Mouse (Mus musculus) cortical plate, adult 2 months (tissue): ENCODE data around the gene Ilk.

Experiments used
- CTCF ChIP-seq: fragments of 200-500 bp; IDR thresholded peaks from 2 replicates; pipeline ENCODE4 v1.5.1; 2011; ENCODE audit warnings: mild to moderate bottlenecking, control low read depth, low read length; ENCODE audit not compliant: insufficient read depth; ENCODE audit errors: extremely low read depth
- POLR2A ChIP-seq: fragments of 200-500 bp; IDR thresholded peaks from 2 replicates; pipeline ENCODE4 v1.6.1; 2011; ENCODE audit warnings: mild to moderate bottlenecking, low read length, control low read depth; ENCODE audit not compliant: insufficient read depth; ENCODE audit errors: extremely low read depth

DNA sequence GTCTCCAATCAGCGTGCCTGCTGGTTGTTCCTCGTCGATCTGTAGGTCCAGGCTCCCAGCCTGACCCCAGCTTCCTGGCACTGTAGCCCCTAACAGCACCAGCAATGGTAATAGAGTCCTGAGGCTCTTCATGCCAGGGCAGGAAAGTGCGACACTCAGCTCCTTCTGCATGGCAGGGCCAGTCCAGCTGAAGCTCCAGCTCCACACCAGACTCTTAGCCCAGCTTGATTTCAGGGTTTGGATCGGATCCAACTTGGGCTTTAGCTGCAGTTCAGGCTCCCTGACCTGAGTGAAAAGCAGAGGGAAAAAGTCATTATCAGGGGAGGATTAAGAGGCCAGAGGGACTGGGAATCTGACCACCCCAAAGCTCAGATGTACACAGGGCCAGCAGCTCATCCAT, 36.6 kb downstream of the Ilk start:
- TF ChIP-seq CTCF, result no peak
- no peak for TF ChIP-seq POLR2A
